Mouse (Mus musculus) cerebellum, postnatal 25 days (tissue): ENCODE results near the gene Ipo13.

Source experiments
- DNase-seq, 2 experiments: peaks; one replicate each; pipeline ENCODE4 v3.0.0; 2021; ENCODE audit warnings: mixed read lengths in 2 of 2

Ipo13 gene

DNA sequence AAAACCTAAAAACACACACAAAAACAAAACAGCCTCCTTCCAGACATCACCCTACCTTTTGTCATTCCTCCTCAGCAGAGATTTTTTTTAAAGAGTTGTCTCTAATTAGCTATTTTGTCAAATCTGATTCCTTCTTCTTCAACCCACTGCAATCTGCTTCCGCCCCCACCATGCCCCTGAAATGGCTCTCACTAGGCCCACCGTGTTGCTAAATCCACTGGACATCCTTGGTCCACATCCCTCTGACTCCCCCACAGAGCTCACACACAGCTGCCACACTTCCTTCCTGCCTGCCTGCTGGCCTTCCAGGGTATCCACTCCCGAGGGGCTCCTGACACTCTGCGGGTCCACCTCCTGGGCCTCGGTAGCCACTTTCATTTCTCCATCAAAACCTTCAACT lies 36.1 kb downstream of the Ipo13 start:
- DNase-seq: no peak

DNA sequence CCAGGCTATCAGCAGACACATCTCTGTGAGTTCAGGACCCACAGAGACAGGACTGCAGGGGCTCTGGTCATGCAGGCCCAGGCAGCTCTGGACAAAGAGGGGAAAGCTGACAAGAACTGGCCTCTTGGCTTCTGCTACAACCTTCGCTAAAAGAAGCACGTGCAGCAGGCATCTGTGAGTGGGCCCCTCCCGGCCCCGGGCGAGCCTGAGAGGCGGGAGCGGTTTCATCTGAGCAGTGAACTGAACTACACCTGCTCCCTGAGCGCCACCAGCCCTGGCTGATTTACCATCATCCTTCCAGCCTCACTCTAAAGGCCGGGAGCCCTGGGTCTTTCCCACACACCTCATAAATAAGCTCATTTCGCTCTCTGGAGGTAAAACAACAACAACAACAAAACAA lies 36.5 kb downstream of the Ipo13 start:
- no peak for DNase-seq

DNA sequence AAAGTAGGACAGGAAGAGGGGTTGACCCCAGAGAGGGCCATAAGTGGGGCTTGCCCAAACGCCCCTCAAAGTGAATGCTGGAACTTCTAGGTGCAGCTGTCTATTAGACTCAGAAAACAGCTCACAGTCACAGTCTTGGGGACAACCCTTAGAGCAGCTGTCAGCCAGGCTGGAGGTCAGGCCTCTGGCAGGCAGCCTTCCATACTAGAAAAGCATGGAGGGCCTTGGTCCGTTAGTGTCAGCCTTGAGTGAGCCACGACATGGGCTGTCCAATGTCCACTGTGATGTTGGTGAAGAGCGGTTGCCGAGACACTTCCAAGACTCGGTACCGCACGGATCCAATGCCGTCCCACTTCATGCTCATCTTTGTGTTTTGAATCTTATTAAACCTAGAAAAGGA lies 41.2 kb downstream of the Ipo13 start:
- DNase-seq: no peak

DNA sequence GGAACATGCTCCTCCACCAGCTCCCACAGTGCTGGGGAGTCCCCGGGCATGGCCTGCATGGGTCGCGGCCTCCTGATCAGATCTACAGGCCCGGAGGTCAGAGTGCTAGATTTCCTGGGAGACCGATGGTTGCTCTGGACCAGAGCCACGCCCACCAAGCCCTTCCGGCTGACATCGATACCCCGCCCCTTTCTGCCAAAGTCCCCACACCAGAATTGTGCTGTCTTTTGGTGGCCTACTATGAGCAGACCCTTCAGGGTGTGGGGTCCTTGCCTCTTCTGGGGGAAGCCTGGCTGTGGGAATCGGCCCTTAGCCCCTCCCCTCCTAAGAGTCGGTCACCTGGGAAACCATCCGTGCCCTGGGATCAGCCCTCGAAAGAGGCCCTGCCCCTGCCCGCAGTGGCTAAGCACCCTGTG lies 42.3 kb downstream of the Ipo13 start, which contains the start of gene Ccdc24:
Gene Ccdc24 (minus strand): TSS at position 87 of the 416 bp plus-strand sequence.
- no peak for DNase-seq

DNA sequence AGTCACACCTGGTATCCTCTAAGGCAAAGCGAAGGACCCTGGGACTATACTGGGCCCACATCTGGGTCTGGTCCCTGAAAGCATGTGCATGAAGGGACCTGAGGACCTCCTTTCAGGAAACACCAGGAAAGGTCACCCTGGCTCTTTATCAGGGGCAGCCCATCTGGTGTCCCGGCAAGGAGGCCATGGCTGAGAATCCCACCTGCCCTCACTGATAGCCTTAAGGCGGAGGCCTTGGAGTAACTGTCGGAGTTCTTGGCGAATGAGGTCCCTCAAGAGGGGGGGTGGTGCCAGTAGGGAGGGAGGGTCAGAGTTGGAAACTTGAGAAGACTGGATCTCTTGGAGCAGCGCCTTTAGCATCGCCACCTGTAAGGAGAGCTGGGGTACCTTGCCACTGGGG lies 43.0 kb downstream of the Ipo13 start:
- no peak for DNase-seq

DNA sequence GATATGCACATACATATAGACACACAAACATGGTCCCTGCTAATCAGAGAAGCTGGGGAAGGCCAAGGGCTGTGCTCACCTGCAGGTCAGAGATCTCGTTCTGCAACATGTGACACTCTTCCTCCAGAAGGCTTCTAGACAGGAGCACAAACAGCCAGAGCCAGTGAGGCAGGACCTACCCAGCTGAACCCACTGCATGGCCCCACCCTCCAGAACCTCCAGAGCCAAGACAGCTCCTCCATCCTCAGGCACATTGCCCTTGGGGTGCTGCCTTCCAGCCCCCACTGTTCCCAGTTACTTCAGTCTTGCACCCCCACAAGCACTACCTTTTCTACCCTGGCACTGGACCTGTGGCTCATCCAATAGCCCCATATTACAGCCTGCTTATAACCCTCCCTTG lies 44.4 kb downstream of the Ipo13 start:
- DNase-seq: no peak

DNA sequence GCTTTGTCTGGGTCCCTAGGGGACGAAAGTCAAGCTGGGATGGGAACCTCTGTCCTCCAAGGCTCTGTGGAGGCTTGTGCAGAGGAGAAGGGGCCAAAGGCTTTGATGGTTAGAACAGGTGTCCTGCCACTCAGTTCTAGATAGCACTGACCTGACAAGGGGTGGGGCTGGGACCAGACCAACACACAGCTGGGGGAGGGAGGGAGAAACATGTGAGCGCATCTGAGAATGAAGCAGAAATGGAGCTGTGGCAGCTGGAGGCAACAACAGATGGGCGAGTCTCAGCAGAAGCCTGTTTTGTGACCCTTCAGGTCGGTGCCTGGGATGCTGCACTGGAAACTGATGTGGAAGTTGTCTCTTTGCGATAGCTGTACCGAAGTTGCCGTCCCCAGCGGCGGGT lies 45.5 kb downstream of the Ipo13 start:
- no peak for DNase-seq

DNA sequence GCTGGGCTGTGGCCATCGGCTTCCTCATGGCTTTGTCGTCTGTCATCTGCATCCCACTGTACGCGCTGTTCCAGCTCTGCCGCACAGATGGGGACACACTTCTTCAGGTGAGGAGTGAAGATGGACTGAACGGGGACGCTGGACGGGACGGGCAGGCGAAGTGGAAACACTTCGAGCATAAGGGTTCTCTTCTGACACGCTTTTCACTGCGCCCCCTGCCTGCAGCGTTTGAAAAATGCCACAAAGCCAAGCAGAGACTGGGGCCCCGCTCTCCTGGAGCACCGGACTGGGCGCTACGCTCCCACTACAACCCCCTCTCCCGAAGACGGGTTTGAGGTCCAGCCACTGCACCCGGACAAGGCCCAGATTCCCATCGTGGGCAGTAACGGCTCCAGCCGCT lies 47.0 kb downstream of the Ipo13 start:
- peak; percentile 72 to 79 for DNase-seq

DNA sequence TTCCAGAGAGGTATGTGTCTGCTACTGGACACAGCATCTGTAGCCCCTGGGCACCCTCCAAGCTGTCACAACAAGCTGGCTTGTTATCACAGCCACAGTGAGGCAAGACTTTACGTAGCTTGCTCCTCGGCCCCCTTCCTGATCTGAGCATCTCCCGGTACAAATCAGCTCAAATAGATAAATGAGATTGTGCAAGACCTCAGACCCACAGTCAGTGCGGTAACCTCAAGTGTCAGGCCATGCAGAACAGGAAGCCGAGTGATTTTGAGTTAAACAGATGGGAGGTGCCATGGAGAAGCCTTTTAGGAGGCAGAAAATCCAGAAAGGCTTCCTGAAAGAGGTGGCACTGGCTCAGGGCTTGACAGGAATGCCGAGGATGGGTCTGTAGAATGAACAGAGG lies 47.8 kb downstream of the Ipo13 start:
- no peak for DNase-seq

DNA sequence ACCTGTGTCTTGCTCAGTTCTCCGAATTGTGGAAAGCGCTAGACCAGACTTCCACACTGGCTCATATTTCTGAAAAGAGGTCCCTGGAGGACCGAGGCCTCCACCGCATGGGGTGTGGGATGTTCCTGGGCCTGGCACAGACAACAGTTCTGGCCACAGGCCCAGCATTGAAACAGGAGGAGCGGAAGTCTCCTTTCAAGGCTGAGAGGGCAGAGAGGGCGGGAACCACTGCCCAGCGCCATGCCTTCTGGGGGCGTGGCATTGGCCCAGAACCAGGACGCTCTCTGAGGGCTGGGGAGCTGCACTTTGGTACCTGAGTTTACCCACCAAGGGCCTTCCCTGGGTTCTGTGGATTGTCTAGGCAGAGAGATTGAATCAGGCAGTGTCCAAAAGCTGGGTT lies 48.7 kb downstream of the Ipo13 start:
- DNase-seq: peak; percentile 50 to 68

DNA sequence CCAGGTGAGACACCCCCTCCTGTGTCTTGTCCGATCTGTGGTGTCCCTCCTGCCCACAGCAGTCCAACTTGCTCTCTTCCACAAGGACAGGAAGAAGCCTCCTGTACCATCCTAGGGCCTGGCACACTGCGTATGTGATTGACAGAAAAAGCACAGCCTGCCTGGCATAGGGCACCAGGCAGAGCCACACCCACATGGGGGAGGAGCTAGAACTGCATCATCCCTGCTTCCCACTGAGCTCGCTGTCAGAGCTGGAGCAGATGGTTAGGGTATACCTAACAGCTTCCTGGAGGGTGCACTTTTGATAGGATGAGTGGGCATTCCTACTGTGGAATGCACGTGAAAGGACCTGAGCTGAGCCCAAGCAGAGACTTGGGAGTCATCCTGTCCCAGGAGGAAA lies 52.0 kb downstream of the Ipo13 start:
- peak in 1 of 2 experiments; percentile 39 for DNase-seq

DNA sequence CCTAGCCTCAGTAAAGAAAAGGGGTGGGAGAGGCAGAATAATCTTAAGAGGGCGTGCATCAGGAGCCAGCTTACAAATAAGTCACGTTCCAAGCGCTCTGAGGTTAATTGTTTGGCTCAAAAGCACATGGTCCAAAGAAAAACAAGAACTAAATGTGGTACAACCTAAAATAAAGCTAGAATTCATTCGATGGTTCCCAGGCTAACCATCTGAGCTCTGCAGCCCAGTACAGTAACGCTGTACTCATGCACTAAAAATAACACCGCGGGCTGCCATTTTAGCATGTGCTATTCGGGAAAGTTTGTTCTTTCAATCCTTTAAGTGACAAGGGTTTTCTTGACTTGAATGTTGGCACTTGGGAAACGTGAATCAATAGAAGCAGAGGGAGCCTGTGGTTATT lies 54.2 kb downstream of the Ipo13 start:
- DNase-seq: no peak

DNA sequence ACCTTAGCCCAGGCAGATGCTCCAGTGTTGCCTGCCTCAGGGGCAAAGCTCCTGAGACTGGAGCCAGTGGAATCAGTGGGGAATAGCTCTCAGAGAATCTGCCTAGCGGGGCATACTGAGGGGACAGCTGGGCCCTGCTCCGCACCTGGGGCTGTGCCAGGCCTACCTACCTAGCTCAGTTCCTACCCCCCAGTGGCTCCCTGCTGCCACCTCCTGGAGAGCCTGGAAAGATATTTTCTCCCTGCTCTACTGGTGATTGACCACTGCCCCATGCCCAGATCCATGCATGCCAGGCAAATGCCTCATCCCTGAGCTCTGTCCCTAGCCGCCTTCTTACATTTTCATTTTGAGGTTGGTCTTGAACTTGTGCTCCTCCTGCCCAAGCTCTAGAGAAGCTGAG lies 56.0 kb downstream of the Ipo13 start:
- DNase-seq: peak; percentile 67 to 80

DNA sequence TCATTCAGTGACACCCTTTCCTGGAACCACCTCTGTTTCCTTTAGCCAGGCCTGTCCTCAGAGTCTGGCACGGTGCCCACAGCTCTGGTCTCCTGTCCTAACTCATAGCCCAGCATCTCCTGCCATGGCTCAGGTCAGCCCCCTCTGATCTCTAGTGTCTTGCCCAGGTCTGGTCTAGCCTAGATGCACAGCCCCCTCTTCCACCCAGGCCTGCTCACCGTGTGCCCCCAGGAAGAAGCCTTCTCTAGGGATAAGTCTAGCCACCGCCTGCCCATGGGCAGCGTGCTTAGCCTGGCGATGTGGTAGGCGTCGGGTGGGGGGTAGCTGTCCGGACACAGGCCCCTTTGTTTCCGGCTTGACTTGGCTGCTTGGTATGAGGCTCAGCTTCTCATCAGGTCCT lies 59.7 kb downstream of the Ipo13 start:
- DNase-seq: peak; percentile 33 to 59

DNA sequence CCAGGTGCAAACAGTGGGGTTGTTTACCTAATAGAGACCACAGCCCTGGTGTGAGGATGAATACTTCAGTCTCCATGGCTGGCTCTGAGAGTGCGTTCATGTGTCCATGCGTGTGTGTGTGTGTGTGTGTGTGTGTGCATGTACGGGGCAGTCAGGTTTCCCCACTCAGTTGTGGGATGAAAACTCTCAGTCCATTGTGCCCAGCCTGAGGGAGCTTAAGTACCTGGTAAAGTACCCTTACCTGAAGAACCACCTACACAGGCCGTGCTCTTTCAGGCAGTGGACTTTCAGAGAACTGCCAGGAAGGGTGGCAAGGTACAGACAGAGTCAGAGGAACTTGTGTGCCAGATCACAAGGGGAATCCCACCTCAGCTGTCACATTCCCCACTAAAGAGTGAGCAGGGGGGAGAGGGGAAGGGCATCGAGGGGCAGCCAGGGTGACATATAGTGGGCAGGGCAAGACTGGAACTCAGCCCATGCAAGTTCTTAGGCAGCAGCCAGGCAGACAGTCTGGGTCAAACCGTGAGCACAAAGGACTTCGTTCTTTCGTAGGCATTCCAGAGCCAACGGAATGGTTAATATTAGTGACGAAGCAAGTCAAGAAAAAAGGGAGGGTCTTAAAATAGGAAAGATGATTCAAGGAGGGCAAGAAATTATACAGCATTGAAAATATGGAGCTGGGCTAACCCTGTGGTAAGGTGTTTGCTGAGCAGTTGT lies 62.5 kb downstream of the Ipo13 start:
- DNase-seq: no peak

DNA sequence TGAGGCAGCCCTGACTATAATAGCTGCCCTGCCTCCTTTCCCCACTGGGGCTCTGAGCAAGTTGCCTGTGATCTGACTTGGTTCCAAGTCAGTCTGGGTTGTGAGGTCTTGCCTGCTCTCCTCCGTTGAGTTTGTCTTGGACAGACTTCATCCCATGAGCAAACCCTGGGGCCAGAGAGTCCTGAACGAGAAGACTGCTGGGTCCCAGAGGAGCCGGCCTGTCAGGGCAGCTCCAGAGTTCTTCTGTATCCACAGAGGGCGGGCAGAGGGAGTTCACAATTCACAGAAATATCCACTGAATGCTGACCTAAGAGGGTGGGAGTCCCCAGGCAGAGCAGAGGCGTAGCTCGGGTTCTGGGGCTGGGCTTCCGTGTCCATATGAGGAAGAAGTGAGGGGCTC lies 63.9 kb downstream of the Ipo13 start:
- no peak for DNase-seq

DNA sequence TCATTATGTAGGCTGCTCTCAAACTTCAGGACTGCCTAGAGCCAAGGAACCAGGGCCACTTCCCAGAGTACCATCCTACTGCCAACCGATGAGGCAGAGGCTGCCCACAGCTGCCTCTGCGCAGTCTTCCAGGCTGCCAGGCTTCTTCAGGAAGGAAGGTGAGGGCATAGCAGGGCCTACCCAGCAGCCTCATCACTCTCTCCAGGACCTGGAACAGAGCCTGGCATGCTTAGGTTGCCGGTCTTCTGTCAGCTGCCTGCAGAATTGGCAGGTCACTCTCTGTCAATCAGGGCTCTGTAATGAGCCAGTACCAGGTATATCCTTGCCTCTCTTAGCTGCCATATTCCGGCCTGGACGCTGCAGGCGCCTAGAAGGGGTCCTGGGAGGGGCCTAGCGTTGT lies 64.6 kb downstream of the Ipo13 start:
- peak; percentile 58 to 73 for DNase-seq

DNA sequence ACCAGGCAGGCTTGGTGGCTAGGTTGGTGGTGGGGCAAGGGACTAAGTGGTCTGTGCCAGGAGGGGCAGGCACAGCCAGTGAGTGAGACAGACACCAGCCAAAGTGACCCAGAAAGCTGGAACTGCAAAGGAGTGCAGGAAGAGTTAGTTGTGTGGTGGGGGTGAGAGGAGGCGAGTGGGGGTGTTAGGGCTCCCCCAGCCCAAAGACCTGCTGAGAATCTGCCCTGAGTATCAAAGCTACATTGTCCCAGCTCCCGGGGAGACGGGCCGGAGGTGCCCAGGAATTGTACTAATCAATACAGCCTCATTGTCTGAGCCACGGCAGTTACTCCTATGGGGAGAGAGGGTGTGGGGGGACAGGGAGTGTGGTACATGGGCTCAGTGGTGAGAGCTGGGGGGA lies 65.3 kb downstream of the Ipo13 start:
- no peak for DNase-seq

DNA sequence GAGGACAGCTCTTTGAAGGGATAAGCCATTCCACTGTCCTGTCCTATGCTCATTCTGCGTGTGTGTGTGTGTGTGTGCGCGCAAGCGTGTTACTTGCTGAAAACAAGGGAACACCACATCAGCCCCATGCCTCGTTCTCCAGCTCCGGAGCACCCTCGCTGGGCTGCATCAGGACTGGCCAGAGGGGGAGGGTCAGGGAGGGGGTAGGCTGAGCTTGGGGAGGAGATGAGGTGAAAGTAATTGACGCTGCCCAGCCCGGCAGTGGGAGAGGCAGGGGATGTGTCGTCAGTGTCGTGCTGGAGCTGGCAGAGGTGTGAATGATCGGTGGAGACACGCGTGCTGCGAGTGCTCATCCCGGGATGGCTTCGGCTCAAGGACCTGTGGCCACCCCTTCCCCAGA lies 65.7 kb downstream of the Ipo13 start:
- no peak for DNase-seq

DNA sequence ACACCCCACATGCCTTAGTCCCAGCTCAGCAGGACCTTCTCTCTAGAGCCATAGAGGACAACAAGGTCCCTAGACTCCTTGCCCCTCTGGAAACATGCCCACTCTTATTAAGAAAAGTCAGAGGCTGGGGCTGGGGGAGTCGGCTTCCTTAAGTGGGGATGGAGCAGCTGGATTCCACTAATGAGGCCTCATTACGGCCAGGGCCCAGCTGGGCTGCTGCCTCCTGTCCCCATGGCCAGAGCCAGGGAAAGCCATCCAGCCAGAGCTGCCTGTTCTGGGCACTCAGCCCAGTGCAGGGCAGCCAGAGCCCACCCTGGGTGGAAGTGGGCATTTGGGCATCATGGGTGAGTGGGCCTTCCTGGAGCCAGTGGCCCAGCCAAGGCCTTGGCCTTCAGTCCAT lies 67.8 kb downstream of the Ipo13 start:
- no peak for DNase-seq

DNA sequence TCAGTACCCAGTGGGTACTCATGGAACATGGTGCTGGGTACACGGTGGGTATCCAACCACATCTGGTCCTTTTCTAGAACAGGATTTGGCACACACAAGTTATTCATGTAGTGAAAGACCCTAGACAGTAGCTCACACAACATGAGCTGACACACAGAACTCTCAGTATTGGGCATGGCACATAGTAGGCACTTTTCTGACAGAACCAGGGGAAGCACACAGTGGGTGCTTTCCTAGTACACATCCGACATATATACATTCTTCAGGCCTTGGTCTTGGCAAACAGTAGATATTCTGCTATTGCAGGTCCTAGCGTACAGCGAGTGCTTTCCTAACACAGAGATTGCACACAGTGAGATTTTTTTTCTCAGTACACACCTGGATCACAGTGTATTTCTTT lies 68.5 kb downstream of the Ipo13 start:
- DNase-seq: no peak

DNA sequence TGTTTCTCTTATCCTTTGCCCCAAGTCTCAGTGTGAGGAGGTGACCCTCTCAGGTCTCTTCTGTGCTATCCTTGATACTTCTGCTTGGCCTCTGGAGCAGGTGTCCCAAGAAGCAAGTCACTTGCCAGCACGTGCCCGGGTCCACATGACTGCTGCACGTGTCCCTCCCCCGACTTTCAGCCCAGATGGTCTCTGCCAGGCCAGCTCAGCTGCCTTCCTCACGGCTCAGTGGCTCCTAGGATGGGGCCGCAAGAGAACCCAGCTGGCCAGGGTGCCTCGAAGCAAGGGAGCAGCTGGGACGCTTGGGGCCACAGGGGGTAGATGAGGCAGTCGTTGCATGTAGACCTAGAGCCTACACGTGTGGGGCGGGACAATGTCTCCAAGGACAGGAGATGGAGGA lies 69.5 kb downstream of the Ipo13 start:
- DNase-seq: no peak
